Mouse (Mus musculus) heart, embryonic 14.5 days (tissue): Measurements from ENCODE around the gene Sh3tc1. TPM values are rescaled to one million over a fixed set of nuclear protein-coding genes. Genes with fewer than 3 reads are reported as not detected.

Source experiments
- ATAC-seq: fragments of 200-750 bp; cut with Nextera tagmentation; 2 replicates; pipeline ENCODE4 v1.8.0; 2017; ENCODE audit warnings: low read depth, moderate TSS enrichment; ENCODE audit not compliant: insufficient number of reproducible peaks, insufficient read depth, low FRiP score
- H3K27ac ChIP-seq, 2 experiments: fragments of 200-500 bp in 1 of 2; fragments of 300-500 bp in 1 of 2; sonication (generic) in 1 of 2; replicated peaks in 1 of 2; 2 replicates each; pipeline ENCODE4 v1.5.1; 2012 to 2014; ENCODE audit warnings: low read depth in 2 of 2, low read length in 2 of 2, control low read depth in 1 of 2, mild to moderate bottlenecking in 1 of 2, mixed read lengths in 1 of 2; ENCODE audit not compliant: control insufficient read depth in 1 of 2, insufficient read depth in 1 of 2
- H3K27me3 ChIP-seq: fragments of 300-500 bp; sonication (generic); 2 replicates; pipeline ENCODE4 v1.6.1; 2014; ENCODE audit warnings: mild to moderate bottlenecking, low read length, control low read depth; ENCODE audit not compliant: control insufficient read depth, insufficient read depth
- H3K36me3 ChIP-seq: fragments of 300-500 bp; sonication (generic); 2 replicates; pipeline ENCODE4 v1.6.1; 2014; ENCODE audit warnings: mild to moderate bottlenecking, control low read depth, low read length, mixed read lengths; ENCODE audit not compliant: control insufficient read depth, insufficient read depth
- H3K4me1 ChIP-seq, 2 experiments: fragments of 200-500 bp in 1 of 2; fragments of 300-500 bp in 1 of 2; sonication (generic) in 1 of 2; 2 replicates each; pipeline ENCODE4 v1.6.1; 2012 to 2014; ENCODE audit warnings: low read length in 2 of 2, control low read depth in 1 of 2, mixed read lengths in 1 of 2; ENCODE audit not compliant: control insufficient read depth in 2 of 2, insufficient read depth in 2 of 2
- H3K4me2 ChIP-seq: fragments of 300-500 bp; sonication (generic); 2 replicates; pipeline ENCODE4 v1.6.1; 2014; ENCODE audit warnings: mild to moderate bottlenecking, low read length
- H3K4me3 ChIP-seq, 2 experiments: fragments of 200-500 bp in 1 of 2; fragments of 300-500 bp in 1 of 2; sonication (generic) in 1 of 2; 2 replicates each; pipeline ENCODE4 v1.5.1; 2012 to 2014; ENCODE audit warnings: low read length in 2 of 2, mild to moderate bottlenecking in 2 of 2, control low read depth in 1 of 2, low read depth in 1 of 2, moderate library complexity in 1 of 2; ENCODE audit not compliant: control insufficient read depth in 1 of 2, insufficient read depth in 1 of 2
- H3K9ac ChIP-seq: fragments of 300-500 bp; sonication (generic); 2 replicates; pipeline ENCODE4 v1.6.1; 2014; ENCODE audit warnings: mild to moderate bottlenecking, low read length
- H3K9me3 ChIP-seq: fragments of 300-500 bp; sonication (generic); 2 replicates; pipeline ENCODE4 v1.6.1; 2016; ENCODE audit warnings: low read length, control low read depth; ENCODE audit not compliant: control insufficient read depth
- WGBS: fragments of 180-500 bp; shearing (Covaris S2); extraction: QIAGEN DNeasy Blood & Tissue Kit; methylation state at CpG from one replicate; pipeline ENCODE4 v1.1.7; 2014; 5-methylcytosine and 5-hydroxymethylcytosine counted together
- polyA plus RNA-seq: library from polyadenylated mRNA; unstranded; fragments of >200 nt; fragmentation: Nextera tagmentation; extraction: Ambion mirVana; gene quantifications from 2 replicates; pipeline ENCODE4 v1.2.1, GENCODE M21; 2014

Gene Sh3tc1
- polyA plus RNA-seq, 1 experiment from 2014 or later: 6.3 TPM

DNA sequence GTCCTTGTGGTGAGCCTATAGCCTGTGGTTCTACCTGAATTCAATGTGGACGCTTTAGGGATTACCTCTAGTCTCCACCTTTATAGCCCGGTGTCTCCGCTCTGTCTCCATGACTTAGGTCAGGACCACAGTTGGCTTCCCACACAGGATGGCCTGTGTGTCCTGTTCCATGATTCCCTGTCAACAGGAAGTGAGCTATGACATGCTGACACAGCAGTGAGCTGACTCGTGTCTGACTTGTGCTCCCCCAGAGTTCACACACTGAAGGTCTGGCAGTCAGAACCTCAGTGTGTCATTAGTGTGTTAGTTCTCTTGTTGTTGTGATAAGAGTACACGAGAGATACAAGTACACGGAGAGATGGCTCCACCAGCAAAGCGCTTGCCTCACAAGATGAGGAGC lies 11.2 kb upstream of the Sh3tc1 start:
- Histone ChIP-seq H3K9ac (no peak overlapping the region), H3K36me3 (no peaks in the 10 kb centered on the region), H3K27me3 (peaks cover 4% of the 10 kb centered on the region), H3K9me3 (peaks cover 3% of the 10 kb centered on the region; the same call in 1 of the 2 replicates), H3K27ac (no peak overlapping the region), H3K4me1 (no peaks in the 10 kb centered on the region), H3K4me2 (no peak overlapping the region), H3K4me3 (no peak overlapping the region)
- no peak for ATAC-seq
- WGBS: 71% methylated on average over 7 of the region's 7 CpGs

DNA sequence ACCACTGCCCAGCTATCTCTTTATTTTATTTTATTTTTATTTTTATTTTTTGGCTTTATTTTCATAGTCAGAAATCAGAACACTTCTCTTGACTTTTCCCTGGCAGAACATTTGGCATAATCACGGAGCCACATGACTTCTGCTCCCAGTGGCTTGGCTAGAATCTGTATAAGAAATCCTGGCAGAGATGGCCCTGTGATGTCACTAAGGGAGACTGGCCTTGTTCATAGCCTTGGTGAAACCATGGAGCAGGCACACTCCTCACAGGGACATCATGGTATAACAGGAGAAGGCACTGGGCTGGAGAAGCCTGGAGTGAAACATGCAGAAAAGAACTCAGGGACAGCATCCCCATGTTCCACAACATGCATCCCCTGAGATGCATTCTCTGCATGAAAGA lies 10.2 kb upstream of the Sh3tc1 start:
- Histone ChIP-seq H3K4me1 (no peaks in the 10 kb centered on the region), H3K9me3 (peaks cover 3% of the 10 kb centered on the region; the same call in 1 of the 2 replicates), H3K27me3 (no peaks in the 10 kb centered on the region), H3K4me3 (no peak overlapping the region), H3K4me2 (no peak overlapping the region), H3K36me3 (no peaks in the 10 kb centered on the region), H3K9ac (no peak overlapping the region), H3K27ac (no peak overlapping the region)
- no peak for ATAC-seq
- 91% methylated on average over 1 of the region's 1 CpGs for WGBS

DNA sequence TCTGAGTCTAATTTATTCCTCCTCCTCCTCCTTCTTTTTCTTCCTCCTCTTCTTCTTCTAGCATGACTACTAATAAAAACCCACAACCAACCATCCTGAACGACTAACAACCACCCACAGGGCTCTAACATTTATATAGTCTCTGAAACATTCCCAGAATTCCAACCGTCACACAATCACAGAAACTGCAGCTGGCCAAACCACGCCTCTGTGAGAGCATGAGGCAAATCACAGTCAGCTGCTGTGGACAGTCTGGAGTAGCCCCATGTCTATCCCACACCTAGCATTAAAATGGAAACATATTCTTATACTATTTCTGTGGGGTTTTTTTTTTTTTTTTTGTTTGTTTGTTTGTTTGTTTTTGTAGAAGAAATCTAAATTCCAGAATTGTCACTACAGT lies 9.6 kb upstream of the Sh3tc1 start:
- Histone ChIP-seq H3K9me3 (peaks cover 3% of the 10 kb centered on the region; the same call in 1 of the 2 replicates), H3K36me3 (no peaks in the 10 kb centered on the region), H3K4me3 (no peak overlapping the region), H3K27ac (no peak overlapping the region), H3K4me2 (no peak overlapping the region), H3K4me1 (no peaks in the 10 kb centered on the region), H3K27me3 (no peaks in the 10 kb centered on the region), H3K9ac (no peak overlapping the region)
- ATAC-seq: no peak
- WGBS: 45% methylated on average over 3 of the region's 3 CpGs

DNA sequence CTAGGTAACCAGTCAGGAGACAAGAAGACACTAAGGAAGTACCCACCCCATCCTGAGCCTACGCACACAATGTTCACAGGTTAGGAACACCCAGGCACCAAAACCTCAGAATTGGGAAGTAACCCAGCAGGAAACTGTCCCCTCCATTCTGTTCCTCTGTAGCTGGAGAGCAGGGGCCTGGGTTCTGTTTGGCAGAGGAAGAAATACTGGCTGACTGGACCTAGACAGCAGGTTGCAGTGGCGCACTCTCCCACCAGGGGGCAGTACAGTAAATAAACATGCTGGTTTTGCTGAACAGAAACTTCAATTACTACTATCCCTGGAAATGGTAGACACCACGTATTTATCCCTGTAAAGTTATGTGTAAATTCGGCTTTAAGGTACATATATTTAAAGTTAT lies 7.1 kb upstream of the Sh3tc1 start:
- Histone ChIP-seq H3K27me3 (no peaks in the 10 kb centered on the region), H3K27ac (no peak overlapping the region), H3K36me3 (no peaks in the 10 kb centered on the region), H3K4me1 (no peaks in the 10 kb centered on the region), H3K9me3 (peaks cover 3% of the 10 kb centered on the region; the same call in 1 of the 2 replicates), H3K9ac (no peak overlapping the region), H3K4me2 (no peak overlapping the region), H3K4me3 (no peak overlapping the region)
- 25% methylated on average over 4 of the region's 4 CpGs for WGBS
- no peak for ATAC-seq

DNA sequence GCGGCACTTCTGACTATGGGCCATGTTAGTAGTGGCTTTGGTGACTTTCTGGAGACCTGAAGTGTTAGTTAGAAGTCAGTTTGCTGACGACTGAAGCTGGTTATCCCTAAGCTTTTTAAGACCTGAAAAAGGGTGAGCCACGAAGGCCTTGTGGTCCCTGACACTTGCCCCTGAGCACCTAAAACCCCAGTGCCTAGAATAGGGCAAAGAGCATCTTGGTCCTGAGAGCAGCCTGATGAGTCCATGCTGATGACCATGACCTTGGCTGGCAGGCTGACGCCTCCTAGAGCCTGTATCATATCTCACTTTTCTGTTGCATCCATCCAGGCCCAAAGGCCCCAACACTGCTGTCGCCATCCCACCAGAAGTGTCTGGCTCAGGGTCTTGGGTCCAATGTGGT lies 5.6 kb upstream of the Sh3tc1 start:
- H3K36me3 ChIP-seq: no peaks in the 10 kb centered on the region
- no peak overlapping the region for H3K9ac ChIP-seq
- H3K27ac ChIP-seq: no peak overlapping the region
- no peaks in the 10 kb centered on the region; the same call in 1 of the 2 replicates for H3K27me3 ChIP-seq
- no peak overlapping the region for H3K4me3 ChIP-seq
- H3K4me1 ChIP-seq: peaks cover 10% of the 10 kb centered on the region in 2 experiments
- WGBS: 74% methylated on average over 5 of the region's 5 CpGs
- no peak for ATAC-seq
- peaks cover 3% of the 10 kb centered on the region; the same call in 1 of the 2 replicates for H3K9me3 ChIP-seq
- H3K4me2 ChIP-seq: no peak overlapping the region

DNA sequence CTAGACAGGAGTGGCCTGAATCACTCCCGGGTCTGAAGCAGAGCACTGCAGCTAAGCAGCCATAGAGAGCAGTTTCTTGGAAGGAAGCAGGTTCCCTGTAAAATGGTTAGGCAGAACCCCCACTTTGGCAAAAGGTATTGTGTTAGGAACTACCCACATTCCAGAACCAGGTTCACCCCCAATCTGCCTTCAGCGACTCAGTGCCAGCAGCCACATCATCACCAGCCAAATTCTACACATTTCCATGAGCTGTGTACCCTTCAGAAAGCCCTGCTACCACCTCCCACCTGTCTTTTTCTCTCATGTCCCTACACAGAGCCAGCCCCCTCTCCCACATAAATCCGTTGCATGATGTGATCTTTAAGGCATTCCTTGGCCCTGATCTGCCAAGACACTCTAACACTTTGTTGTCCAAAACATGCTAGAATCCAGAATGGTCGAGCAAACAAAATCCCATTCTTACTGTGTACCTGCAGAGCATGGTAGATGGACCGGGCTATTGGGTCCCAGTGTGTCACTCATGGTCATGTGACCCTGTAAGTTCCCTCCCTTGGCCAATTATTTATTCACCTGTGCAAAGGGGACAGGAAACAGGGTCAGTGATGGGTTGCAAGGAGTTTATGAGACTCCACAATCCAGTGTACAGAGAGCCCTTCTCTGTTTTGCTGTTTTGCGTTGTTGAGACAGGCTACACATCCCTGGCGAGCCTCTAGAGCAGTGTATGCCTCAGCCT lies 4.4 kb upstream of the Sh3tc1 start:
- Histone ChIP-seq H3K9me3 (no peaks in the 10 kb centered on the region), H3K36me3 (no peaks in the 10 kb centered on the region), H3K4me1 (peaks cover 22 to 23% of the 10 kb centered on the region in 2 experiments), H3K27me3 (no peaks in the 10 kb centered on the region; the same call in 1 of the 2 replicates), H3K9ac (no peak overlapping the region), H3K4me2 (no peak overlapping the region), H3K4me3 (no peak overlapping the region), H3K27ac (no peak overlapping the region)
- WGBS: 83% methylated on average over 7 of the region's 7 CpGs
- no peak for ATAC-seq

DNA sequence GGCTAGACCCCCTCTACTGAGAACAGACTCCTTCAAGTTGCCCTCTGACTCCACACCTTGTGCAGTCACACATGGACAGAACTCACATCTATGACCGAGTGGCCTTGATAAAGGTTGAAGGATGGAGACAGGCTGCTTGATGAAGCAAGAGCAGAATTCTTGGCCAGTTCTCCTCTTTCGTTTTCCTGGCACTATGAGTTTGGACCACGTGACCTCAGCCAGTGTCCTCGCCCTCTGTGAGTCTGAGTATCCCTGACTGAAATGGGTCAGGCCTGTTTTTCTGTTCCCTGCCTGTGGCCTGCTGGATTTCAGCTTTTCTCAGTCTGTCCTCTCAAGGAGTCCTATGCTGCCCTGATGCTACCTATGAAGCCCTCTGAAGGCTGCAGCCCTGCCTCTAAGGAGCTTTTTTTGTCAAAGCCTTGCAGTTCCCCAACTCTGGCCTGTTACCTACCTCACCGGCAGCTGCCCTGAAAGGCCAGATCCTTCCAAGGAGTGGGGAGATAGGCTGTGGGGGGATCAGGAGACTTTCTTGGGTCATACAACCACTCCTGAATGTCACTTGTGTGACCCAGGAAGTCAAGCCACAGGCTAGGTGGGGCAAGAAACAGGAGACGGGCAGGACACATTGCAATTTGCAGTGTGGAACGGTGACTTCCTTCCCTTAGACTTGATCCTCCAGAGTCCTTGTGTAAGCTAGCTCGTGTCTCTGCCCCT lies 3.6 kb upstream of the Sh3tc1 start:
- no peak overlapping the region for H3K4me2 ChIP-seq
- no peaks in the 10 kb centered on the region; the same call in 1 of the 2 replicates for H3K27me3 ChIP-seq
- H3K4me1 ChIP-seq: peaks cover 29 to 30% of the 10 kb centered on the region in 2 experiments
- no peaks in the 10 kb centered on the region for H3K9me3 ChIP-seq
- 72% methylated on average over 8 of the region's 8 CpGs for WGBS
- no peak overlapping the region for H3K9ac ChIP-seq
- H3K4me3 ChIP-seq: no peak overlapping the region
- no peaks in the 10 kb centered on the region for H3K36me3 ChIP-seq
- ATAC-seq: no peak
- H3K27ac ChIP-seq: no peak overlapping the region
